Mouse (Mus musculus) lung, embryonic 14.5 days (tissue): ENCODE measurements around the gene Armh2. TPM values are rescaled to one million over a fixed set of nuclear protein-coding genes. Genes with fewer than 3 reads are reported as not detected.

Experiments used
- ATAC-seq: fragments of 200-750 bp; cut with Nextera tagmentation; 2 replicates; pipeline ENCODE4 v1.8.0; 2017; ENCODE audit warnings: mild to moderate bottlenecking, moderate TSS enrichment, moderate library complexity; ENCODE audit not compliant: insufficient read depth
- DNase-seq: peaks from one replicate; pipeline ENCODE4 v3.0.0-alpha.2; 2015
- H3K27ac ChIP-seq: fragments of 300-500 bp; sonication (generic); 2 replicates; pipeline ENCODE4 v1.5.1; 2014; ENCODE audit warnings: low read depth, mild to moderate bottlenecking, moderate library complexity
- H3K27me3 ChIP-seq: fragments of 300-500 bp; sonication (generic); 2 replicates; pipeline ENCODE4 v1.6.1; 2014; ENCODE audit warnings: low read length, control low read depth; ENCODE audit not compliant: insufficient read depth
- H3K36me3 ChIP-seq: fragments of 300-500 bp; sonication (generic); 2 replicates; pipeline ENCODE4 v1.6.1; 2014; ENCODE audit warnings: control low read depth; ENCODE audit not compliant: insufficient read depth
- H3K4me1 ChIP-seq: fragments of 300-500 bp; sonication (generic); 2 replicates; pipeline ENCODE4 v1.6.1; 2014; ENCODE audit warnings: antibody characterized with exemption, control low read depth; ENCODE audit not compliant: insufficient read depth
- H3K4me2 ChIP-seq: fragments of 300-500 bp; sonication (generic); 2 replicates; pipeline ENCODE4 v1.6.1; 2014; ENCODE audit warnings: mild to moderate bottlenecking
- H3K4me3 ChIP-seq: fragments of 300-500 bp; sonication (generic); 2 replicates; pipeline ENCODE4 v1.5.1; 2014; ENCODE audit warnings: low read depth, low read length
- H3K9ac ChIP-seq: fragments of 300-500 bp; sonication (generic); 2 replicates; pipeline ENCODE4 v1.6.1; 2014
- H3K9me3 ChIP-seq: fragments of 300-500 bp; sonication (generic); 2 replicates; pipeline ENCODE4 v1.6.1; 2016; ENCODE audit warnings: low read depth, low read length, control low read depth
- CTCF ChIP-seq: IDR thresholded peaks from 2 replicates; pipeline ENCODE4 v1.5.1; 2016; ENCODE audit warnings: antibody characterized with exemption, low read depth
- WGBS: fragments of 180-500 bp; shearing (Covaris S2); extraction: QIAGEN DNeasy Blood & Tissue Kit; methylation state at CpG from one replicate; pipeline ENCODE4 v1.1.7; 2014; 5-methylcytosine and 5-hydroxymethylcytosine counted together
- polyA plus RNA-seq: library from polyadenylated mRNA; unstranded; fragments of >200 nt; fragmentation: Nextera tagmentation; extraction: Ambion mirVana; gene quantifications from 2 replicates; pipeline ENCODE4 v1.2.1, GENCODE M21; 2014

Gene Armh2
- 0.30 TPM in 1 of 2 replicates, not detected in the other for polyA plus RNA-seq

DNA sequence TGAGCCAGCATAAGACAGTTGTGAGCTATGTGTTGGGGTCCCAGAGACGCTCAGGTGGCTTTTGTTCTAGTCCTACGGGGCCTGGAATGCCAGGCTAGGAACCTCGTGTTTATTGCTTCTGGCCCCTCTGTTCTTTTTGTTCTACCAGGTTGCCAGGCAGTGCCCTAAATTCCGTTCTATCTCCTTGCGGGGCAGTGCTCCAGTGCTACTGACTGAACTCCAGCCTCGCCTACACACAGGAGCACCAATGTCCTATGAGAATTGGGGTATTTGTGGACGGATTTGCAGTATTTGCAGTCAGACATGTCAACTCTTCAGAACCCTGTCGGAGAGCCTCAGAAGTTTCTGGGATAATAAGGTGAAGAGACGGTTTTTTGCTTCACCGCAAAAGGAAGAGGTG is at the start of gene Armh2:
Gene Armh2 (plus strand): TSS at position 205 of the 400 bp plus-strand sequence.
- H3K4me1 ChIP-seq, result no peaks in the 10 kb centered on the region
- no peaks in the 10 kb centered on the region for H3K9me3 ChIP-seq
- ATAC-seq (no peak), DNase-seq (no peak)
- H3K27ac ChIP-seq, result no peak within 1 kb of the TSS
- no peaks in the 10 kb centered on the region for H3K27me3 ChIP-seq
- no peak within 1 kb of the TSS for H3K4me2 ChIP-seq
- WGBS, result 86% methylated on average over 10 of the region's 10 CpGs
- no peak within 1 kb of the TSS for H3K9ac ChIP-seq
- no peak within 1 kb of the TSS for H3K4me3 ChIP-seq
- no peak for TF ChIP-seq CTCF
- 0 out of 2 replicates have a peak, but pooled peaks cover 3% of the 10 kb centered on the region for H3K36me3 ChIP-seq

DNA sequence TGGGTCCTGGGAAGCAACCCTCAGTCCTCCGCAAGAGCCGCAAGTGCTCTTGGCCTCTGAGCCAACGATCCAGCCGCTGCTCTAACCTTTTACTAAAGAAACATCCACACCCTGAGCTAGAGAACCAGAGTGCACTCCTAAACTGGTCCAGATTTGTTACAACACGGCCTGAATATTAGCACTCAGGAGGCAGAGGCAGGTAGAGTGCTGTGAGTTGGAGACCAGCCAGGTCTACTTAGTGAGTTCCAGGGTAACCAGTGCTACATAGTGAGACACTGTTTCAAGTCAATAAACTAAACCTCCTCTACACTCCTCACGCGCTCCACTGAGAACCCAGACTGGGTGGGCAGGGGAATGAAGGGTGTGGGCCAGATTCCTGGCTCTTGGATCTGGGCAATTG is 47.7 kb upstream of the Armh2 start:
- Histone ChIP-seq H3K9me3 (no peaks in the 10 kb centered on the region), H3K9ac (no peak overlapping the region), H3K27me3 (no peaks in the 10 kb centered on the region), H3K36me3 (no peaks in the 10 kb centered on the region), H3K4me1 (no peaks in the 10 kb centered on the region), H3K4me3 (no peak overlapping the region), H3K27ac (no peak overlapping the region), H3K4me2 (no peak overlapping the region)
- TF ChIP-seq CTCF, result no peak
- ATAC-seq, result no peak
- no peak for DNase-seq
- WGBS, result 83% methylated on average over 7 of the region's 7 CpGs

DNA sequence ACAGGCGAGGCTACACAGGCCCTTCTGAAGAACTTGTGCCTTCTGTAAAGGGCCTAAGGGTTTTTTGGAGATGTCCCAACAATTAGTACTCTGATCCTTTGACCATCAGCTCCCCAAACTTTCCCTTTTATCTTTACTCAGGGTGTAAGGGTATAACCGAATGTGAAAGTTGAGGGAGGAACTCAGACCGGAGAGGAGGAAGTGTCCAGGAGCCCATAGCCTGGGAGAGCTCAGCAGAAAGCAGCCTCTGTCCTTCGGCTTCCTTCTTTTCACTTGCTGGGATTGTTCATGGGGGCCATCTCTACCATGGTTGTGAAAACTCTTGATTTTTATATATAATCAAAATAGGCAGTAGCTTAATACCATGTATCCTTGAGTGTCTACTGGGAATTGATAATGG is 42.3 kb upstream of the Armh2 start:
- H3K9me3 ChIP-seq, result no peaks in the 10 kb centered on the region
- ATAC-seq (no peak), DNase-seq (no peak)
- 84% methylated on average over 4 of the region's 4 CpGs for WGBS
- H3K9ac ChIP-seq, result no peak overlapping the region
- no peak overlapping the region for H3K4me2 ChIP-seq
- no peaks in the 10 kb centered on the region for H3K27me3 ChIP-seq
- no peak overlapping the region for H3K4me3 ChIP-seq
- no peaks in the 10 kb centered on the region for H3K36me3 ChIP-seq
- no peaks in the 10 kb centered on the region for H3K4me1 ChIP-seq
- TF ChIP-seq CTCF, result no peak
- no peak overlapping the region for H3K27ac ChIP-seq

DNA sequence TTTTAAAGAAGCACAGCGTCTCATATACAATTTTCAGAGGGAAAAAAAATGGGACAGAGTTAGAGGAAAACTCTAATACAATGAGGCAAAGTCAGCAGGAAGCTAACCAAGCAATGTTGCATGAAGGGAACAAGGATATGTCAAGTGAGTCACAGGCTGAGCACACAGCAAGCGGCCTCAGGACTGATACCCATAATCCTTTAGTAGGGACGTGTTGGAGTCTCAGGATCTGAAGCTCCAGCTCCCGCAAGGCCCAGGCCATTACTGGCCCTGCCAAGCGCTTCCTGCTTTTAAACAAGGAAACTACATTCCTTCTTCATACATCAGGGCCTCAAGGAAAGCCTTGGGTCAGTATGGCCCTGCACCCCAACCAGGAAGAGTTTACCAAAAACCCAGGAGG is 38.9 kb upstream of the Armh2 start:
- Histone ChIP-seq H3K36me3 (no peaks in the 10 kb centered on the region), H3K9ac (no peak overlapping the region), H3K4me1 (no peaks in the 10 kb centered on the region), H3K4me2 (no peak overlapping the region), H3K9me3 (no peaks in the 10 kb centered on the region), H3K27ac (no peak overlapping the region), H3K27me3 (no peaks in the 10 kb centered on the region), H3K4me3 (no peak overlapping the region)
- 62% methylated on average over 5 of the region's 5 CpGs for WGBS
- ATAC-seq (no peak), DNase-seq (no peak)
- no peak for TF ChIP-seq CTCF

DNA sequence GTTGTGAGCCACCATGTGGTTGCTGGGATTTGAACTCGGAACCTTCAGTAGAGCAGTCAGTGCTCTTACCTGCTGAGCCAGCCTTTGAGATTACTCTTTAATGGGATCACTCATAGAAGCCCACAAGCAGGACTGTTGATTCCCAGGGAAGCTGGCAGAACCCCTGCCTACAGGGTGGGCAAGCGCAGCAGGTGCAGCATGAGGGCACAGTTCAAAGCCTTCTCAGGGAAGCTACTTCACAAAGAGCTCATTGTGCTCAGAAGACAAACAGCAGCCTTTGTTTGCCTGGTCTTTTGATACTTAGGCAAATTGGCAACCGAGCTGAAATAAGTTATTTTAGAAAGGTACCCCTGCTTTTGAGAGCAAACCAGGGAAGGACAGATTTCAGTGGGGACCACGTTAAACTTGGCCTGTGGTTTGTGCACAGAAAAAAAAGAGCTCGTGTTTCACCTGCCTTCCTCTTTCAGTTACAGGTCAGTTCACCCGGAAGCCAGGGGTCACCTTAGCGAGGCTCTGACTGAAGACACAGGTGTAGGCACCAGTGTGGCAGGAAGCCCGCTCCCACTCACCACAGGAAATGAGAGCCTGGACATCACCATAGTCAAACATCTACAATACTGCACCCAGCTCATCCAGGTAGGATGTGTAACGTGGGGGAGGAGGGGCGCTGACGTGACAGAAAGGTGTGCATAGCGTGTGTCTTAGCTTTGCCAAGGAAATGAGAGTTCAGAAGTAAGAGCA is 31.2 kb upstream of the Armh2 start:
- peak; percentile 25 for DNase-seq
- peak overlapping the region; percentile 26 for H3K27ac ChIP-seq
- no peak overlapping the region for H3K9ac ChIP-seq
- no peaks in the 10 kb centered on the region for H3K27me3 ChIP-seq
- no peak overlapping the region for H3K4me3 ChIP-seq
- H3K36me3 ChIP-seq, result no peaks in the 10 kb centered on the region
- 0 out of 2 replicates have a peak, but pooled peaks cover 2% of the 10 kb centered on the region for H3K4me1 ChIP-seq
- H3K9me3 ChIP-seq, result no peaks in the 10 kb centered on the region
- no peak for ATAC-seq
- H3K4me2 ChIP-seq, result no peak overlapping the region
- no peak for TF ChIP-seq CTCF
- WGBS, result 66% methylated on average over 12 of the region's 12 CpGs

DNA sequence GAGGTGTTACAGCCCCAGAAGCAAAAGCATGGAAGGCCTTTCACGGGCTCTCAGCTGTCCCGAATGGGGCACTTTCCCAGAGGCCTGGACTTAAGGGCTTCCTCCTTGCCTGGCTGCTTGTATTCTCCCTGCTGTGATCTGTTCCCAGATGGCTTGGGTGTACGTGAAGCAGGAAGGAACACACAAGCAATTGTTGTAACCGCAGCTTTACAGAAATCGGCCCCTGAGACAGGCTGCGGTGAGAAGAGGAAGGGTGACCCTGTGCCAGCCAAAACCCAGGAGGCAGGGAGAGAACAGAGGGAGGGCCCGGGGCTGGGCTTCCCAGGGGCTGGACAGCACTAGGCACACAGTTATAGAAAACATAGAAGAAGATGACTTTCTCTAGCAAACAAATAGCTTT is 30.1 kb upstream of the Armh2 start:
- Histone ChIP-seq H3K27me3 (no peaks in the 10 kb centered on the region), H3K4me3 (no peak overlapping the region), H3K4me1 (peaks cover 2% of the 10 kb centered on the region; the same call in 1 of the 2 replicates), H3K9me3 (no peaks in the 10 kb centered on the region), H3K4me2 (no peak overlapping the region), H3K36me3 (no peaks in the 10 kb centered on the region), H3K9ac (no peak overlapping the region), H3K27ac (no peak overlapping the region)
- WGBS, result 58% methylated on average over 7 of the region's 7 CpGs
- no peak for DNase-seq
- ATAC-seq, result no peak
- no peak for TF ChIP-seq CTCF

DNA sequence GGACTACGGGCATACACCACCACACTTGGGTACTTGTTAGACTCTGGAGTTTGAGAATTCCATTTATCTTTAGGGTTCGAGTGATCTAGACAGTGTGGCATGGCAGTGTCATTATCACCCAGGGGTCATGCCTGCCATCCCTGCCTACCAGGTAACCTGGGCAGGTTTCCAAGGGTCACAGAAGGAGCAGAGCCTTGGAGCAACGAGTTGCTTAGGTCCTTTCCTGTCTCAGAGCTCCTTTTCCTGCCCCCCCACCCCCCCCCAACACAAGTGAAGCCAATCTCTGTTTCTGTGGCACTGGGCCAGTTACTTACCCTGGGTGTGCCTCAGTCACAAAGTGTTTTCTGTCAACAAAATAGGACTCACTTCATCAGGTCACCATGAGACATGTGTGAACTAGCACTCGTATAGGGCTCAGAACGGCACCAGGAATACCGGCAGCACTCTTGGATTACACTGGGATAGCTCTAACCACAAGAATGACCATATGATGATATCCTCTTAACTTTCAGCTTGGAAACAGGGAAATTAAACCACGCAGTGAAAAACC is 28.4 kb upstream of the Armh2 start:
- Histone ChIP-seq H3K27me3 (no peaks in the 10 kb centered on the region), H3K4me3 (no peak overlapping the region), H3K9me3 (no peaks in the 10 kb centered on the region), H3K27ac (no peak overlapping the region), H3K9ac (no peak overlapping the region), H3K4me2 (peak overlapping the region; percentile 4; the same call in 1 of the 2 replicates), H3K36me3 (no peaks in the 10 kb centered on the region), H3K4me1 (peaks cover 2% of the 10 kb centered on the region; the same call in 1 of the 2 replicates)
- DNase-seq (peak; percentile 35), ATAC-seq (no peak)
- WGBS, result 56% methylated on average over 7 of the region's 7 CpGs
- TF ChIP-seq CTCF, result no peak
